Mouse (Mus musculus) regulatory T cell (primary cell): ENCODE measurements around the gene Abcc3.
"Not testable (repeated sequence)": the region's sequence is repeated elsewhere in the genome, so short reads cannot be mapped to it uniquely, and the experiment has no call there.

ENCODE experiments used
- in situ Hi-C: fragments of 300-600 bp; cut with MboI, MseI; formaldehyde crosslinking; loops from one replicate; pipeline ENCODE4 v1.15.1; 2025; ENCODE audit warnings: high pct_unique_total_duplicates

Gene Abcc3

DNA sequence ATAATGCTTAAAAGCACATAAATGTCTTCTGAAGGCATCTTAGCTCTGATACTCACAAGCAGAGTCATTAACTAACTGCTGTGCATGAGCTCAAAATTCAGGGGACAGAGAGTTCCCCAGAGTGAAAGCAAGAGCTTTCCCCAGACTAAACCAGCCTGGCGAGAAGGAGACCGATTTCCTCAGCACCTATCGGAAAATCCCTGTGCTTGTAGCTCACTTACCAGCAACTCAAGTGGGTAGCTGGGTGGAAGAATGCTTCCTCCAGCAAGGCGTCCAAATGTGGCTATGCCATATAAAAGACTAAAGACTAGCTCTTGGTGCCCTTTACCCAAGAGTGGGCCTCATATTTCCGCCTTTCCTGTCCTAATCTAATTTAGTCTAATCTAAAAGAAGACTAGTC, 9.9 kb upstream of the Abcc3 start:
- in situ Hi-C loops: no loop called here

DNA sequence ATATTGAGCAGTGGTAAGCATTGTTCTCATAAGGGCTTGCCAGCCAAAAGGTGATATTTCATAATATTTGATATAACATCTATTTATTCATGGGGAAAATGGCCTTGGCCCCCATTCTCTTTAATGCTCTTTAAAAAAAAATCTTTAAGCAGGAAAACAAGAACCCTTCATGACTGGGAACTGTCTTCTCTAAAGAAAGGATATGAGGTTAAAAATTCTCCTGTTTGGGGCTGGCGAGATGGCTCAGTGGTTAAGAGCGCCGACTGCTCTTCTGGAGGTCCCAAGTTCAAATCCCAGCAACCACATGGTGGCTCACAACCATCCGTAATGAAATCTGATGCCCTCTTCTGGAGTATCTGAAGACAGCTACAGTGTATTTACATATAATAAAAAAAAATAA, 9.2 kb upstream of the Abcc3 start:
- in situ Hi-C loops: not testable (repeated sequence)

GRCm38 (mm10) chr11:94400996-94401395, 8.2 kb upstream of the Abcc3 start:
- in situ Hi-C loops: no loop called here

GRCm38 (mm10) chr11:94394107-94394506, 1.3 kb upstream of the Abcc3 start:
- in situ Hi-C loops: no loop called here

GRCm38 (mm10) chr11:94393490-94393889, 693 bp upstream of the Abcc3 start:
- in situ Hi-C loops: not testable (repeated sequence)

DNA sequence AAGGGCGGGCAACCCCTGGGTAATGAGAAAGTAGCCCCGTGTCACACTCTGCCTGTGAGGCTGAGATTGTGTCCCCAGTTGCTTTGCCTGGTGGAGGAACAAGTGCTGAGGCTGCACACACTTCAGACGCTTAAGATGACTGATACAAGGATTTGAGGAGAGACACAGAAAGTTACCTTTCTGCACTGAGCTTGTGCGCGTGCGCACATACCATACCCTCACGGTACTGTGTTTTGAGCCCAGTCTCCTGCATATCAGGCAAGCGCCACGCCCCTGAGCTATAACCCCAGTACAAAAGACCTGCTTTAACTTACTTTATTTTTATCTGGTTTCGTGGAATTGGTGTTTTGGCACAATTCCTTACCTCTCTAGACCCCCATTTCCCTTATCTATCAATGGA, 1.1 kb downstream of the Abcc3 start:
- in situ Hi-C loops: no loop called here

GRCm38 (mm10) chr11:94390825-94391224, 2.0 kb downstream of the Abcc3 start:
- in situ Hi-C loops: no loop called here

DNA sequence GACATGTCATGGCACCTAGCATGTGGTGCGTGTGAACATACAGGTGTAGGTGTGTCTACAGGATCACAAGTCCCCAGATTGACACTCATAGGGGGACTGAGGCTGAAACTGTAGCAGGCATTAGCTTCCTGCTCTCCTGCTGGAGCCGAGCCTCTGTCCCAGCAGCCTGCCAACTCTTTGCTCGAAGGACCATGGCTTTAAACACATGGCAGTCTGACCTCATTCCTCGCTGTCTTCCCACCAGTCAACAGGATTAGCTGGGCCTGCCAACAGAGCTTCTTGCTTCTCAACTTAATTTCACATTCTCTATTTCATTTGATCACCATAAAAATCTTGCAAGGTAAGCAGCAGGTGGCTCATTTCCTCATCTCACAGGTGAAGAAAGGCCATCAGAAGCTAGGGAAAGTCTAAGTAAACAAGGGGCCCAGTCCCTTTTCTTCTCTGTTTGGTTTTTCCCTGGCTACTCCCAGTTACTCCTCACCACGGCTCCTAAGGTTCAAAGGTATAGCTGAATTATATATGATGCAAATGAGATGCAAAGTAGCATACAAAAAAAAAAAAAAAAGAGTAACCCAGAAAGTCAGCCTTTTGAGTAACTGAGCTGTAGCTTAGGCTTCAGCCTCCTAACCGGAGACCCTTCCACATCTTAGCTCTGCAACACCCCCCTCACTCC, 2.9 kb downstream of the Abcc3 start:
- in situ Hi-C loops: no loop called here

DNA sequence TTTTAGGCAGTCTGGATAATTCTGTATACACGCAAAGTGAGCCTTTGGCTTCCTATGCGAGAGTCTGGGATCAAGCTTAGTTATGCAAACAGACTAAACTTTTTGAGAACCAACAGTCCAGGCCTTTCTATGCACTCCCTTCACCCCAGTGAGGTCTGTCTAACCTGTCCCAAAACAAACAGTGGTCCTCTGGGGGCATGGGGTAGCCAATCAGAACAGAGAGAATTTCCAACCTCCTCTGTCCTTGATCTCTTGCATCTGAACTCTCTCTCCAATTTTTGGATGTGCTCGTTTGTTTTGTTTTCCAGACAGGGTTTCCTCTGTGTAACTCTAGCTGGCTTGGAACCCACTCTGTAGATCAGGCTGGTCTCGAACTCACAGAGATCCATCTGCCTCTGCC, 3.8 kb downstream of the Abcc3 start:
- in situ Hi-C loops: no loop called here

GRCm38 (mm10) chr11:94387756-94388155, 5.0 kb downstream of the Abcc3 start:
- in situ Hi-C loops: no loop called here

DNA sequence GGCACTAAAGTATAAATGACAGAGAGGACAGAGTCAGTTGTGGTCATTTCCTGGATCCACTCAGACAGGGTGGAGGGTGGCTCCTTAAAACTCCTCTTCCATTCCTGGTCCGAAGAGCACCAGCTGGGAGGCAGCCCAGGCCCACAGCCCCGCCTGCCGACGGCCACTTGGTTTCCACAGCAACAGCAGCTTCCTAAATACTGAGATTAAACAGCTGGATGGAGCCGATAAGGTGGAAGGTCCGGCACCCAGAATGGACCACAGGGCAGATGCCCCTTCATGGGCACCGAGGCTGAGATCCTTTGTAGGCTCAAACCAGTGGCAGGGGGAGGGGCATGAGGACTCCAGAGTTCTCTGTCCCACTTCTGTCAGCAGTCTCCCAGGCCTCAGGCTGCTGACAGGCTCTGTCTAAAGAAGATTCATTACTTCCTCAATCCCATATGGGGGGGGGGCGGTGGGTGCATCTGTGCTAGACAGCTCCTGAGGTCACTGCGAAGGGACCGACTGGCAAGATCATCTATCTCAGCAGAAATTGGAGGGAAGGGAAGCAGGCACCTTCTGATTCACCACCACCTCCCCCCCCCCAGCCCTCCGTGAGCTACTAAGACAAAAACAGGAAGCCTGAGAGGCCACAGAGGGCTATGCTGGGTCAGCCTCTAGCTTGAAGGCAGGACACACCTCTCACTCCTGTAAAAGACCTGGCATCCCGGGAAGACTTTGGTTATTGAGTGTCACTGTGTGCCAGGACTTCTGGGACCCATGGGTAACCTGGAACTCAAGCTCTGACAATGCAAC, 6.6 kb downstream of the Abcc3 start:
- in situ Hi-C loops: no loop called here

DNA sequence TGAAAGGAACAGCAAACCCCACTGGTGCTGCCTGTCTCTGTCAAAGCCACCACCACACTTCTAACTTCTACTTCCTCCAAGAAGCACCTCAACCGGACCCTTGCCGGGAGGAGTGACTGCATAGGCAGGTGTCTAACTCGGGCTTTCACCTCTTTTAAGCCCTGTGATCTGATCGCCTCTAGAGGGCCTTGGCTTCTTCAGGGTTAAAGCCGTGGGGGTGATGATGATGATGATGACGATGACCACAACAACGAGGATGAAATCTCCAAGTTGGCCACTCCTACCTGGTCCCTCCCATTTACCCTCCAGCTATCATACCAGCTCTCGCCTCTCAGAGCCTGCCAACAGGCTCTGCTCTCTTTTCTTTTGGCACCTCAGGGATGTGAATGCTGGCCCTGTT, 13.1 kb downstream of the Abcc3 start:
- in situ Hi-C loops: no loop called here

DNA sequence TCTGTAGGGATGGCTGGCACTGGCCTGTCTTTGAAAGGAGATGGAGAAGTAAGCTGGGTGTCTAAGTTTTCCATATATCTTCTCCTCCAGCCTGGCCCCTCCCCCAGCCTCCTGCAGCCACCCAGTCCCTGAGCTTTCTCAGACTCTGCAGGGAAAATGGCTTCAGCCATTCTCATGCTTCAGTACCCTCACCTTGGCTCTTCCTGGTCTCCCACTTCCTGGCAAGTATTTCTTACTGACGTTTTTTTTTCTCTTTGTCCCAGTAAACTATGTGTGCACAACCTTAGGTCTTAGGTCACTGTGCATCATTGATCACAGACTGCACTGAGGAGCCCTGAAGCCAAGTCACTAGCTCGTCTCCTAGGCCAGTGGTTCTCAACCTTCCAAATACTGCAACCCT, 13.7 kb downstream of the Abcc3 start:
- in situ Hi-C loops: no loop called here

GRCm38 (mm10) chr11:94374276-94374948, 18.4 kb downstream of the Abcc3 start:
- in situ Hi-C loops: no loop called here

GRCm38 (mm10) chr11:94370809-94371208, 22.0 kb downstream of the Abcc3 start:
- in situ Hi-C loops: no loop called here

- in situ Hi-C loops: no loop called here
Measured at GRCm38 (mm10) chr11:94369981-94370380, 22.8 kb downstream of the Abcc3 start.

DNA sequence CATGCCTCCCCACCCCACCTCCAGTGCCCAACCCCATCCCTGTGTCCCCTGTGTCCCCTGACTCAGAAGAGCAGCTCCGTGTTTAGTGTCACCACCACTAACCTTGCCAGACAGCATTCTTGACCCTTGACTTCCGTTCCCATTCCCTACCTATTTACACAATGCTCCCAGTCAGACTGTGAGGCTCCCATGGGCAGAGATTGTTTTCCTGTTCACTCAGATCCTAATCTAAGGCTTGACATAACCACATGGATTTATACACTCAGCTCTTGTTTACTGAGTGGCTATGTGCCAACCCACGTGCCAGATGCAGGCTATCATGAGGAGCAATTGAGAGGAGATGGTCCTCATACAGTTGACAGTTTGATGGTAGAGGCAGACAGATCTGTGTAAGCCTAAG, 27.5 kb downstream of the Abcc3 start:
- in situ Hi-C loops: no loop called here

GRCm38 (mm10) chr11:94363690-94364089, 29.1 kb downstream of the Abcc3 start:
- in situ Hi-C loops: no loop called here

DNA sequence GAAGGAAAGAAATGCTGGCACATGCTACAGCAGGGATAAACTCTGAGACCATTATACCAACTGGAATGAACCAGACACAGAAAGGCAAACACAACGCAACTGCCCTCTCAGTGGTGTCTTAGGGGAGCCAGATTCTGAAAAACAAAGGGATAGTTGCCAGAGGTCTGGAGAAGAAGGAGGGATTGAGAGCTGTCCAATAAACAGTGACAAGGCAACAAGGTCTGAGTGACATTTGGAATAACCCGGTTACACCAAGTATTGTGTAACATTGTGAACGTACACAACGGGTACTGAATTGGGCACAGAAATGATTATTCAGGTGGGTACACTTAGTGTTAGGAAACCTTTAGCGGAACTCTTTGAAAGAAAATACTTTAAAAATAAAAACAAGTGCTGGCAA, 30.7 kb downstream of the Abcc3 start:
- in situ Hi-C loops: no loop called here

DNA sequence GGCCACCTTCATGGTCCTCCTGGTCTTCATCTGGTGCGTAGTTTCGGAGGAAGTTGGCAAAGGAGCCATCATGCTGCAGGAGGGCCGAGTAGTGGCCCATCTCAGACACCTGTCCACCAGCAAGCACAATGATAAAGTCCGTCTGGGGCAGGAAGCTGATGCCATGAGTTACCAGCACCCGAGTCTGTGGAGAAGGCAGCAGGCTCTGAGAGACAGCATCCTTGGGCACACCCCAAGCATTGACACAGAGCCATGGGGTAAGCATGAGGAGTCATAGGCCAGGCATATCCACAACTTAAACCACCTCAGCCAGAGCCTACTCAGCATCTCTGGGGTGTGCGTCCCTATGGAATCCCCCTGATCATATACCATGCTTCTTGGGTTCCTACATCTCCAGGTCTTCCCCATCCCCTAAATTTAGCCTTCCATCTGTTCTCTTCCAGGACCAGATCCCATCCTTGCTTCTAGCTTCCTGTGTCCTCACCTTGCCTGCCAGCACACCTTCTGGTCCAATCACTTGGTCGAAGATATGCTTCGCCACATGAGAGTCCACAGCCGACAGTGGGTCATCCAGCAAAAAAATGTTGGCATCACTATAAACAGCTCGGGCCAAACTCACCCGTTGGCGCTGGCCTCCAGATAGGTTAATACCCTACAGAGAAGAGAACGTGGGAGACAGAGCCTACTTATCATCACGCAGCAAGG, 31.5 kb downstream of the Abcc3 start:
- in situ Hi-C loops: no loop called here

GRCm38 (mm10) chr11:94359168-94359567, 33.6 kb downstream of the Abcc3 start:
- in situ Hi-C loops: no loop called here
